Mouse (Mus musculus): ENCODE results near the gene S1pr4.

The S1pr4 gene

GRCm38 (mm10) chr10:81500032-81500431, at the start of gene S1pr4:
Gene S1pr4, minus strand, starts transcription at chr10:81500132.
- DNase-seq = no peak

GRCm38 (mm10) chr10:81548944-81549343, 49.0 kb upstream of the S1pr4 start:
- DNase-seq = no peak

- DNase-seq = no peak
Observed at GRCm38 (mm10) chr10:81546788-81547571, 47.0 kb upstream of the S1pr4 start.

GRCm38 (mm10) chr10:81546332-81546731, 46.4 kb upstream of the S1pr4 start:
- DNase-seq = no peak

- peak; percentile 100 for DNase-seq
Observed at GRCm38 (mm10) chr10:81545161-81545747, 45.3 kb upstream of the S1pr4 start, which contains the start of gene Gna11. Gene Gna11, minus strand, starts transcription at chr10:81545190.

GRCm38 (mm10) chr10:81544296-81545160, 44.6 kb upstream of the S1pr4 start:
- no peak for DNase-seq

GRCm38 (mm10) chr10:81543633-81544032, 43.7 kb upstream of the S1pr4 start:
- no peak for DNase-seq

GRCm38 (mm10) chr10:81542727-81543460, 43.0 kb upstream of the S1pr4 start:
- no peak for DNase-seq

GRCm38 (mm10) chr10:81541803-81542202, 41.9 kb upstream of the S1pr4 start:
- DNase-seq = no peak

- DNase-seq = no peak
Observed at GRCm38 (mm10) chr10:81541363-81541762, 41.4 kb upstream of the S1pr4 start.

GRCm38 (mm10) chr10:81538321-81539048, 38.6 kb upstream of the S1pr4 start:
- no peak for DNase-seq

GRCm38 (mm10) chr10:81537429-81537828, 37.5 kb upstream of the S1pr4 start:
- DNase-seq = no peak

GRCm38 (mm10) chr10:81536734-81537133, 36.8 kb upstream of the S1pr4 start:
- DNase-seq = no peak

GRCm38 (mm10) chr10:81534826-81535225, 34.9 kb upstream of the S1pr4 start:
- no peak for DNase-seq

GRCm38 (mm10) chr10:81526779-81527178, 26.8 kb upstream of the S1pr4 start:
- DNase-seq = peak; percentile 78 to 92

- no peak for DNase-seq
Observed at GRCm38 (mm10) chr10:81525017-81525694, 25.2 kb upstream of the S1pr4 start.

GRCm38 (mm10) chr10:81524051-81524605, 24.2 kb upstream of the S1pr4 start, which contains the start of gene Gna15:
Gene Gna15, minus strand, starts transcription at chr10:81524225.
- DNase-seq = peak in 1 of 2 experiments; percentile 40

- peak in 1 of 2 experiments; percentile 39 for DNase-seq
Observed at GRCm38 (mm10) chr10:81523570-81523969, 23.6 kb upstream of the S1pr4 start.

- DNase-seq = no peak
Observed at GRCm38 (mm10) chr10:81523142-81523541, 23.2 kb upstream of the S1pr4 start.

- DNase-seq = no peak
Observed at GRCm38 (mm10) chr10:81519978-81520365, 20.0 kb upstream of the S1pr4 start.

Data from spleen, adult 18-20 months (tissue).